Mouse (Mus musculus): ENCODE measurements around the gene Spsb1.

Gene Spsb1

DNA sequence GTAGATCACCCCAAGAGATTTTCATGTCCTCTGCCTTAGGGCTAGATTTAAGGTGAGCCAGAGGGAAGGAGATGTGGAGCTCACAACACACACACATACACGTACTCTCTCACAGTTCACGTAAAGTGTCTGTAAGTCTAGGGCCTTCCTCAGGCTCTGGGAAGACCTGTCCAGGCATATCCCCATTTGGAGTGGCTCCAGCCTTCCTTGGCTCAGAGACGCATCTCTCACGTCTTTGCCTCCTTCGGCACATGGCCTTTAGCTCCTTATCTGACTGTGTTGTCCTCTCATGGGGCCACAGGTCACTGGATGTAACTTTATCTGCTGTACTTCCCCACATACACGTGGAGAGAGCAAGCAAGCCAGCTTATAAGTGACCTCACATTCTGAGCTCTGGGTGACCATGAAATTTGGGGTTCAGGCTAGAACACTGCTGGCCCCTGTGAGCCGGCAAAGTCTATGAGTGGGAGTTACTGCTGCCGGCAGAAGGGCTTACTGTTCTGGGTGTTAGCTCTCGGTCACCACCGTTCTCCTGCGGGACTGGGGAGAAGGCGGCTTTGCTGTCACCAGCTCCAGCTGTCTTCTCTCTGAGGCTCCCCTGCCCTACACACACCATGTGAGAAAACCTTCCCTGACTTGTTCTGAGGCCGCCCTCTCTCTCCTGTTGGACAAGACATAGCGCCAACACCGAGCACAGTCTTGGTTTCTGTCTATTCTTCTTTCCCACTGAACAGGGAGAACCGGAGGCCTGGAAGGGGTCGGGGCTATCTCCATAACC, 72.5 kb downstream of the Spsb1 start:
- DNase-seq, result no peak

DNA sequence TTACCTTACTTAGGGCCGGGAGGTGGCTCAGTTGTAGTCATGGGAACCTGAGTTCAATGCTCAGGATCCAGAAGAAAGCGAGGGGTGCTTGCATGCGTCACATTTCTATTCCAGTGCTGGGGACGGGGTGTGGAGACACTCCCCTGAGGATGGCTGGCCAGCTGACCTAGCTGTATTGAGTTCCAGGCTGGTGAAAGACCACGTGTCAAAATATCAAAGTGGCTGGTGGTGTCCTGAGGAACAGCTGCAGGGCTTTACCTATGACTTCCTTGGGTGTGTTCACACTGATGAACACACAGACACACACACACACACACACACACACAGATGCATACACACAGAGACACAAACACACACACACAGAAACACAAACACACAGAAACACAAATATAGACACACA, 73.9 kb downstream of the Spsb1 start:
- no peak for DNase-seq

DNA sequence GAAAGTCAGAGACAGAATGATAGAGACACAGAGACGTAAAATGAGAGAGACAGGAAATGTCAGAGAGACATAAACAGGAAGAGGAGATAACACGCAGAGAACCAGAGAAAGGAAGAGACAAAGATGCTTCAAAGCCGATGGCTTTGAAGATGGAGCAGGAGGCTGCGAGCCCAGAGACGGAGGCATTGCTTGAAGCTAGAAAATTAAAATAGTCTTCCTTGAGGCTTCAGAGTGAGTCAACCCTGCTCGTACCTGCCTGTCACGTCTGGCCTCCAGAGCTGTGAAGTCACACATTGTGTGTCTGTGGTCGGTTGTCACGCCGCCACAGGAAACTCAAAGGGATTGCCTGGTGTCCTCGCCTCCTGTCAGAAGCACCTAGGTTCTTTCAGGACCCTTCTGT, 74.9 kb downstream of the Spsb1 start:
- no peak for DNase-seq

DNA sequence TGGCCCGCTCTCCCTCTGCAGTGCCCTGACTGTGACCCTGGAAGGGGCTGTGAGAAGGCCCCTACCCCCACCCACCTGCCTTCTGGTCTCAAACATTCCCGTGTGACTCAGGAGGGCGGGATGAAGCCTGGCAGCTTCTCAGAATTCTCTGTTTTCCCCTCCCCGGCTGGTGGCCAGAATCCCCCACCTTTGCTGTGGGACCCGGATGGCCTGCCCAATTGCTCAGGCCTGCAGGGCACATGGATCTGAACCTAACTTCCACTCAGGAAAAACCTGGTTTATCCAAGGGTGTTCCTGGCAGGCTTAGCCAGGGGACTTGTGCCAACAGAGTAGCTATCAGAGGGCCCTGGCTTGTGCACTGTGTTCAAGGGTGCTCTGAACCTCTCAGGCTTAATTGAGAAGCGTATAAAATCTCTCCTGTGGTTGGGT, 76.8 kb downstream of the Spsb1 start:
- no peak for DNase-seq

DNA sequence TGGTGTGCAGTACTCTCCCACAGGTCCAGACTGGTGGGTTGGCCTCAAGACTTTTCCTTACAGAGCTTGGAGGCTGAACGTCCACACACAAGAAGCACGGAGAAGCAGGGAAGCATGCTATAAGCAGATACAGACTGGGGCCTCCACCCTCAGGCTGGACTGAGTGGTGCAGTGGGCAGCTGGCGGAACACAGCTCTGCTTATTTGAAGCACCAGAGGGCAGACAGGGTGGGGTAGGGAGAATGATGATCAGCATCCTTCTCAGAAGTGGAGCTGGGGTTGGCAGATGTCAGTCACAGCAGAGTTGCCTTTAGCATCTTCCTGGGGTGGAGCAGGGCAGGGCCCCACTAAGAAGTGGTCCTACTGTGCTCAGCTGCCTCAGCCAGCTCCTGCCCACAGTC, 77.6 kb downstream of the Spsb1 start:
- no peak for DNase-seq

DNA sequence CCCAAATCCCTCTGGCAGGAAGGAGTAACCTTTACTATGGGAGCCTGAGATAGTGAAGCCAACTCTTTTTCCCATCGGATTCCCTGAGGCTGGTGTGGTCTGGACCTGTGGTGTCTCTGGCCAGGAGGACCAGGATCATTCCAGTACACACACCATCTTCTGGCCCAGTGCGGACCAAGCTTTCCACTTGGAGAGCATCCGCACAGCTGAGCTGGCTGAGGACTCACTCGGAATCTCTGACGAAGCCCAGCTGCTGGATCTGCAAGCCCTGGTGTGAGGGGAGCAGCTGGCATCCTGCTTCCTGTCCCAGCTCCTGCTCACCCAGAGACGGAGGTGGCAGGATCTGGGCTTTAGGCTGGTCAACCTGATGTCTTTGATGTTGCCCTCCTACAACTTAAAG, 78.1 kb downstream of the Spsb1 start:
- no peak for DNase-seq

DNA sequence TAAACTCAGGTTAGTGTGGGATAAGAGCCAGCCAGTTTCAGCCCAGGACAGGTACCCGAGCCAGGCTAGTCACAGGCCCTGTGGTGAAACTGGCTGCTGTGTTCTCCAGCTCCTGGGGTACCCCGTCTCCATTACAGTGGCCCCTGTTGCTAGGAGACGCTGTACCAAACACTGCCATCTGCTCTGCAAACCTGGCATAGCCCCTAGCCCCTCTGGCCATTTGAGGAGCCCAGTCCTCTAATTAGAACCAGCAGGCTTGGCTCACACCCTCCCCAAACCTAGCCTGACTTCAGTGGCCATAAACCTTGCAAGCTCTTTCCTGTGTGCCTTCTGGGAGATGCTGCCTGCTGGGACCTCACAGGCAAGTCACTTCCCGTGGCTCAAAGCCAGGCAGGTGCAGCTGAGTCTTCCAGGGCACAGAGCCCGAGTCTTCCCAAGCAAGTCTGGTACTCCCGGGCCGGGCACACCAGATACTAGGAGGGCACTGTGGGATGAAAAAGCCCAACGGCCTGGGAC, 78.8 kb downstream of the Spsb1 start:
- no peak for DNase-seq

DNA sequence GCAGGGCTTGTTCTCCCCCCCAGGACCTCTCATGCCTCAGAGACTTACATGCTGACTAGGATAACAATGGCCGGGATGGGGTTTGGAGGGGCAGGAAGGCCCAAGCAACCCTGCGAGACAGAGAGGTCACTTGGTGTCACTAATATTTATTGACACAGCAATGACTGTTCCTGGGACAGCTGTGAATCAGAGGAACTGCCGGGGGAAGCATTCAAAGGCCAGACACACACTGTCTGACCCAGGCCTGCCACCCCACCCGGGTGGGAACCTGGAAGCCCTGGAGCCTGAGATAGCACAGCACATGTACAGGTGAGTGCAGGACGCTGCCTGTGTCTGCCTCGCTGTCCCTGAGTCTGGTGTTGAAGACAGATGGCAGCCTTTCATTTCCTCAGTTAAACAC, 79.5 kb downstream of the Spsb1 start:
- DNase-seq, result no peak

DNA sequence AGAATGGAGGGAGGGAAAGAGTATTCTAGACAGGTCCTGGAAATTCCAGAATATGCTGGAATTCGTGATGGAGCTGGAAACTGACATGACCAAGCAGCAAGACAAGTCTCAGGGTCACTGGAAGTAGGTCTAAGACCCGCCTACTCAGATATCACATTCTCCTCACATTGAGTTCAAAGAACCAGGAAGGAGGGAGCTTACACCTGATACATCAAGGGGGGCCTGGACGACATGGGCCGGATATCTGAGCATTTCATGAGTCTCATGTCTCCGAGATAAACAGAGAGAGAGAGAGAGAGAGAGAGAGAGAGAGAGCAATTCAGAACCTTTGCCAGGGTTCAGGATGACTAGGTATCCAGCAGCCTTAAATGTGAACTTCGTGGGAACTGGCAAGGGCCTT, 82.6 kb downstream of the Spsb1 start:
- DNase-seq, result no peak

DNA sequence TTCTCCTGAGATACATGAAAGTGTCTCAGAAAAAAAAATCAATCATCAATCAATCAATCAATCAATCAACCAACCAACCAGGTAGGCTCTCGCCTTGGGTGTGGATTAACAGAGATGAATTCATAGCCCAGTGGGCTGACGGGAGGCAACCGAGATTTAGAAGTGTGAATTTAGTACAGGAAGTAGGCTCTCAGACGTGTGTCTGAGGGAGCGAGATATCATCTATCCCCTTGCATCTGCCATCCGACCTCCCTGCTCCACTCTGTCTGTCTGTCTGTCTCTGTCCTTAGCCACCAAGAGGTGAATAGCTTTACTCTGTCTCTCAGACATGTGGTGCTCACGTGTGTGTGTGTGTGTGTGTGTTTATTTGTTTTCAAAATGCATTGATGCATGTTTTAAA, 83.3 kb downstream of the Spsb1 start:
- DNase-seq, result no peak

DNA sequence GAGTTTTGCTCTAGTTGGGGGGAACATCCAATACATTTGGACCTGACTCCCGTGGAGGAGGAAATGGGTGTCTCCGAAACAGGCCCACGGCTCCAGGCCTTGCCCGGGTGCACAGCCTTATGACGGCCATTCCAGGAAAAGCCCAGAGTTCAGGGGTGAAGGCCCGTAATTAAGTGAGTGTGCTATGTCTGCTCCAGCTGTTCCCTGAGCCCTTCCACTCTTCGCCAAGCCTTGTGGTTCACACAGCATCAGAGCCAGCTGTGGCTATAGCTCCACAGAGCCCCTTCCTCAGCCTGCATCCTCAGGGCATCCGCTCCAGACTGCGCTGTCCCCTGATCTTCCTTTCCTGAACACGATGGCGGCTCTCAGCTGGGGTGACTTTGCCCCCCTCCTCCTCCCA, 83.8 kb downstream of the Spsb1 start:
- DNase-seq, result no peak

DNA sequence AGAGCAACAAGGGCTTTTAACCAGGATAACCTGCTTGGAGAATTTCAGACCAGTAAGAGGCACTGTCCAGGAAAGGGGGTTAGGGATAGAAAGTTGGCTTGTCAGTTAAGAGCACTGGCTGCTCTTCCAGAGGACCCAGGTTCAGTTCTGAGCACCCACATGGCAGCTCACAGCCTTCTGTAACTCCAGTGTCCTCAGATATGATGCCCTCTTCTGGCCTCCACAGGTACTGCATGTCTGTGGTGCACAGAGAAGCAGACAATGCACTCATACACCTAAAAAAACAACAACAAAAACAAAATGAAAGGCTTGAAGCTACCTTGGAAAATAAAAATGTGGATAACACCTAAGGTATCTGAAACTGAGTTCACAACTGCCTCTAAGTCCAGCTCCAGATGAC, 84.4 kb downstream of the Spsb1 start:
- no peak for DNase-seq

DNA sequence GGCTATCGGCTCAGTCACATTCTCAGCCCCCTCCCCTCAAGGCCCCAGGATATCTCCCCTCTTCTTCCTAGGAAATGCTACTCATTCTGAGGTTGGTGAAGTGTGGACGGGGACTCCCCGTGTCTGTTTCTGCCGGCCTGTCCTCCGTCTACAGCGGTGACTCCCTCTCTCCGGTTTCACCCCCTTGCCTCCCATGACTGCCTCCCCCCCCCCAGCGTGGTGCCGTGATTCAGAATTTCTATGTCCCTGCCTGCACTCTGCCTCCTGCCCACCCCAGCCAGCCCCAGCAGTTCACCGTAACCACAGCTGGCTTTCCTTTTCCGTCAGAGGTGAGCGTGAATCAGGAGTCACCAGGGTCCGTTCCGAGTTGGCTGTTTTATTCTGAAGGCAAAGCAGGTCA, 86.1 kb downstream of the Spsb1 start:
- DNase-seq, result no peak

DNA sequence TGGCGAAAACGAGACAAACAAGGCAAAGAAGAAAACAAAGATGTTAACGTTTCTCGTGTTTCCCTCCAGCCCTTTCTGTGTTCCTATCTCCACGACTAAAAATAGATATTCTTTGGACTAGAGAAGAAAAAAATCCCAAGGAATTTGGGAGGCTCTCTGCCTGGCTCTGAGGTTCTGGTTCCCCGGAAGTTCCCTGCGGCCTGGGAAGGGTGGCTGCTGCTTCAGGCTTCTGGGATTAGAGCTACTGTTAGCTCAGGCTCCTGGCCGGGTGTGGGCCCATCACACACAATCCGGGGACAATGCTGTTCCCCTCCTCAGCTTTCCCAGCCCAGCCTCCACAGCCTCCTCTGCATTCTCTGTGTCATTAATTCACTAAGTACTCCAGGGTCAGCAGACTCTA, 86.8 kb downstream of the Spsb1 start:
- DNase-seq, result no peak

DNA sequence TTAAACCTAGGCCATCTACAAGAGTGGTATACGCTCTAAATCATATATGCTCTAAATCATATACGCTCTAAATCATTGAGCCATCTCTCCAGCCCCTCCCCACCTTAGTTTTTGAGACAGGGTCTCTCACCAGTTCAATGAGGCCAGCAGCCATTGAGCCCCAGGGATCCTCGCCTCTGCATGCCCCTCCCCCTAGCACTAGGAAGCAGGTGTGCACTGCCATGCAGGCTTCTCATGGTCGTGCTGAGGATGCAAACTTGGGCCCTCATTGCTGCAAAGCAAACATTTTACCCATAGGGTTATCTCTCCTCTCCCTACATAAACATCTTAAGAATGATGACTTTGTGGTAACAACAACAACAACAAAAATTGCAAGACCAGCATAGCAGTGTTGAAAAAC, 87.5 kb downstream of the Spsb1 start:
- DNase-seq, result no peak

DNA sequence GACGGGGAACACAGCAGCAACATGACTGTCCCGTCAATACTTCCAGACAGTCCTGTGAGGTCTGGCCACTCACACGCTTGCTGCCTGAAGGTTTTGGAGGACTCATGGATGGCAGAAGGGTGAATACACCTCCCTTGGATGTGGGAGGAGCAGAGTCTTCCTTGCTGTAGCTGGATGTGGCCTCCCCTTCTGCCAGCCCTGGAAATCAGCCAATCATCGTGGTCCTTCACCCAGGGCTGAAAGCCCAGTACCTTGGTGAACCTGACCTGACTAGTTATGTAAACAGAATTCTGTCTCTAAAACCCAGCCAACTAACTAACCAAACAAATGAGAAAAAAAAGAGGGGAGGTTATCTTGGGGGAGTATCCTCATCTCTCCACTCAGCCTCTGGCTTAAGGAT, 90.4 kb downstream of the Spsb1 start:
- DNase-seq, result no peak

DNA sequence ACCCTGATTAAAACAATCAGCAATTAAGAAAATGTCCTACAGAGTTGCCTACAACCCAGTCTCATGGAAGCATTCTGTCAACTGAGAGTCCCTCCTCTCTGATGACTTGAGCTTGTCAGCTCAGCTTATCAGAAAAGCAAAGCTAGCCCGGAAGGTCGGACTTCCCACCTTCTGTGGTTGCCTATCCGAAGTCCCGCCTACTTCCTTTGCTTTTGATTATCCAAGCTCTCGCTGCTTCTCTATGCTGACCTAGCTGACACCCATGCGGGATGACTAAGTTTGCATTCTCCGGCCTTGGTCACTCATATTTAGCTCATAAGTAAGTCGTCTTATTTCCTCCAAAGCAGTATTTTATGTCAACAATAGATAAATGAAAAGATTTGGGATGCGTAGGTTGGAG, 91.3 kb downstream of the Spsb1 start:
- no peak for DNase-seq

DNA sequence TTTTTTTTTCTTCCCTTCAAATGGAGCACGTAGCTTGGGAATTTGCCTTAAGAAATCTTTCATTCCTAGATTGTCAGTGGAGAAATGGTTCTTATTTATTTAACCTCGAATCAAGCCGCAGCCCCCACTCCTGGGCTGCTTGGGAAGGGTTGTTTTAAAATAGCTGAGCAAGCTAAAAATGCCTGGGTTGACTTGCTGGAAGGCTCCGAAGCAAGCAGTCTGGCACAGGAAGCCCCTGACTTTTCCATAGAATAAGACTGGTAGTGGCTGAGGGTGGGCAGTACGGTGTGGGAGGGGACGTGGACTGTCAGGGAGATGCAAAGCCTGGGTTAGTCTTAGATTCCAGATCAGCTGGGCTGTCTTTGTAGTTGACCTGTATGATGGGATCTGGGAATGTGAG, 94.5 kb downstream of the Spsb1 start:
- DNase-seq, result no peak

DNA sequence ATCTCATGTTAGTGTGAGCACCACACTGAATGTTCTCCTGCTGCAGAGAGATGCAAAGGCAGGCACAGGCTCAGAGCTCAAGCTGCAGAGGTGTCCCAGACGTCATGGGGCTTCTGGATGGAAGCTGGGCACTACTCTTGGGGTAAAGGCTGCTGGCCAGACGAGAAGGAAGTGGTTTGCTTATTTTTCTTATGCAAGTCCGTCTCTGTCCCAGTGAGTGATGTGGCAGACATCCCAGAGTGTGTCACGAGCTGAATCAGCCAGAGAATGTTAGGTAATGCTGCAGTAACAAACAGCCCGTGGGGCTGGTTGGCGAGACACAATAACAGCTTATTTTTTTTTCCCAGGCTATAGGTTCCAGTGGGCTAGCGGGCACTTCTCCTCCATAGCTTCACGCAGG, 96.3 kb downstream of the Spsb1 start:
- no peak for DNase-seq

DNA sequence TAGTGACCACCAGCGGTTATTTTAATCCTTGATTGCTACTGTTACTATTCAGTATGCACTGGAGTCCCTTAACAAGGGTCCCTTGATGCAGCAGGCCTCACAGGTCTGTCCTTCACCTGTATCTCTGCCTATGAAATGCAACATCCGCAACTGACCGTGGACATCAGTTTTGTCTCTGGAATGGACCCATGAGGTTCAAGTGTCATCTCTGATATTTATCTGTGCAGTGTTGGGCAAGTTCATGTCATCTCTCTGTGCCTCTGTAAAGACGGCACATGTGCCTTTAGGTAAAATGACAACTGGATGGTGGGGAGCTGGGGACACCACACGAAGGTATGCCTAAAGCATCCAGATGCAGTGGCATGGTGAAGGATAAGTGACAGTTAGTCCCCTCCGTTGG, 96.7 kb downstream of the Spsb1 start:
- no peak for DNase-seq

DNA sequence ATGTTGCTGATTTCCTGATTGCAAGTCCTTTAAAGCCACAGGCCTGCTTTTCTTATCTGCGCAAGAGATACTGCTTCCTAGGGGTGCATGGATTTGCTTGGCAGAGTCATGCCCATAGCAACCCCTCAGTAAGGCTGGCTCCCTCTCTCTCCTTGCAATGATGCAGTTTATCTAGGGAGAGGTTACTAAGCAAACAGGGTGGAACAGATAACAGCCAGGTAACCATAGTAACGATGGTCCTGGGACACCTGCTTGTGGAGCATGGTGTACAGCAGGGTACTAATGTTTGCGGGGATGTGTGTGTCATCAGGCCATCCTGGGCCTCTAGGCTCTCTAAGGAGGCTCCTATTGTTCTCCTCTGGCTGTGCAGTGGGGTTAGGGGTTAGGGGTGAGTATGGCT, 97.2 kb downstream of the Spsb1 start:
- no peak for DNase-seq

DNA sequence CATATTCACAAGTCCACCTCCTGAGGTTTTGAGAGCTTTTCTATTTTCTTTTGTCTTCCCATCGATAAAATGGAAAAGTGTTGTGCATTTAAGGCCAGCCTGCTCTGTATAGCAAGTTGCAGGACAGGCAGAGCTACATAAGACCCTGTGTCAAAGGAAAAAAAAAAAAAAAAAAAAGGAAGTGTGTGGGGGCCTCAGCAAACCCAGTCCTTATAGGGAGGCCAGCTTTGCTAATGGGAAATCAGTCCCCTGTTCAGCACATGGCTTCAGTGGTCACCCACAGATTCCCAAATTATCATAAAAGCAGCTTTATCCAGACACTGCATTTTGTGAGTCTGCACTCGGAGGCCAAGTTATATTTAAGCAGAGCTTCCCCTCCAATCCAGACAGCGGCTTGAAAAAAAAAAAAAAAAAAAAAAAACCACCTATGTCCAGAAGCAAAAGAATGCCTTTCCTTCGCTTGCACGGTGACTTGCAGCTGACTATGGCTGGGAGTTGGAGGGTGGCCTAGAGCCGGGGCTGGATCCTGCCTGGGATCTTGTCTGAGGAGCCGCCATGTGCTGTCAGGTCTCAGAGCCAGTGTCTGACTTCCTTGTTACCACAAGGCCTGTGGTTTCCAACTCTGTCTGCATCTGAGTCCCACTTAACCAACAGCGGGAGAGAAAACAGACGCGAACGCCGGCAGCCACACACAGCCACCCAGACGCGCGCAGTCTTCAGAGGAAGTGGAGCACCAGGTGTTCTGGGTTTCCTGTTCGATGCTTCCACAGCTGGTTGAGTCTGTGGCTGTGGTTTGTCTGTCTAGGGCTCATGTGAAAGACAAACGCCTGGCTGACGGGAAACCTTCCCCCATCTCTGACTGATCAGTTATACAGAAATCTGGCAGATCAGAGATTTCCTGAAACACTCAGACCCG, 98.7 kb downstream of the Spsb1 start:
- DNase-seq, result peak; percentile 67 to 71

DNA sequence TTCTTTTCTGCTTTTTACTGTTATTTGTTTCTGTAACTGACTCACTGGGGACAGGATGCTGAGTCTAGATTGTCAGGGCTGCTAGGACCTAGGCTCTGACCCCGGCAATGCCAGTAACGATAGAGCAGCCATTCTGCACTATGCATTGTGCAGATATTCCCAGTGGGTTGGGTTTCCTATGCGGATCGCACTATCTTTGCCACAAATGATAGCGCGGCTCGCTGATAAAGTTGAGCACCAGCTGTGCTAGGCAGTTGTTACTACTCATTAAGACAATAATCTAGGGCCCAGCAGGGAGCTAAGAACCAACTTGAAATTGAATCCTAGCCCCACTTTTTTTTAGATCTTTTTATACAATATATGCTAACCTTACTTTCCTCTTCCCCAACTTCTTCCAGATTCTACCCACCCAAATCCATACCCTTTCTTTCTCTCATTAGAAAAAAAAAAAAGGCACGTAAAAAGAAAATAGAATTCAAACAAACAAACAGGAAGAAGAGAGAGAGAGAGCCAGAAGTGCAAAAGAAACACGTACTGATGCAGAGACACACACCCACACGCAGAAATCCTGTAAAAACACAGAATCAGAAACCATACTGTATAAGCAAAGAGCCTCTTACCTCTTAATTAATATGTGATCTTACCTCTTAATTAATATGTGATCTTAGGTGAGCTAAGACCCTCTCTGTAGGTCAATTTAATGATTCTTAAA, 99.5 kb downstream of the Spsb1 start:
- no peak for DNase-seq
